Mouse (Mus musculus) megakaryocyte, embryonic 14.5 days (primary cell): ENCODE data around the gene Flna. TPM values are rescaled to one million over a fixed set of nuclear protein-coding genes. Genes with fewer than 3 reads are reported as not detected.
A peak's percentile ranks its signal among the peaks of the same experiment; 100 is the strongest.

Experiments
- H3K27me3 ChIP-seq: replicated peaks from 2 replicates; pipeline ENCODE3; 2012; ENCODE audit warnings: inconsistent platforms
- H3K36me3 ChIP-seq: replicated peaks from 2 replicates; pipeline ENCODE3; 2012; ENCODE audit warnings: low read length, inconsistent platforms, mixed read lengths
- H3K4me1 ChIP-seq: 2 replicates; pipeline ENCODE4 v1.6.1; 2012; ENCODE audit warnings: inconsistent platforms
- H3K4me3 ChIP-seq: replicated peaks from 2 replicates; pipeline ENCODE3; 2012; ENCODE audit warnings: moderate library complexity, mild to moderate bottlenecking, inconsistent platforms
- H3K9me3 ChIP-seq: 2 replicates; pipeline ENCODE4 v1.6.1; 2012; ENCODE audit warnings: inconsistent platforms
- FLI1 ChIP-seq: IDR thresholded peaks from 2 replicates; pipeline ENCODE4 v1.6.1; 2012; ENCODE audit warnings: low read length, inconsistent platforms, mixed read lengths
- GATA1 ChIP-seq: IDR thresholded peaks from 3 replicates; pipeline ENCODE4 v1.6.1; 2012; ENCODE audit warnings: mixed read lengths, low read length, inconsistent platforms, borderline replicate concordance
- polyA plus RNA-seq: library from polyadenylated mRNA; stranded (reverse); fragments of >175 nt; gene quantifications from 2 replicates; pipeline ENCODE4 v1.2.3, GENCODE M21; 2012; ENCODE audit warnings: low replicate concordance; ENCODE audit not compliant: insufficient read depth

Gene Flna
- 106 and 299 TPM in 2 replicates for polyA plus RNA-seq

DNA sequence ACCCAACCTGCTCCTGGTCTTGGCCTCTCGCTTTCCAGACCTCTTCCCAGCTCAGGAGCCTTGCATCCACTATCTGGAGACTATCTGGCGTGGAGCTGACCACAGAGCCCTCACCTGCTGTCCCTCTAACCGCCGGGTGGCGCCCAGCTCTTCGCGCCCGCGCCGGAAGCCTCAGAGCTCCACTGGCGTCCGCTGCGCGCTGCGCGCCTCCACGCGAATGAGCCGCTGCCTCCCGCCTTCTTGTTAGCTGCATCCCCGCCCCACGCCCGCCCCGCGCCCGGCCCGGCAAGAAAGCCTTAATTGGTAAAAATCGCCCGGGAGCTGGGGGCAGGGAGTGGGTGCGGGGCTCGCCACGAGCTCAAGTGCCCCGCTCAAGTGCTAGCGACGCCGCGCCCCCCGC, at the start of gene Flna:
Flna (minus strand) TSS at position 206 of the 400 bp plus-strand sequence.
- no peak for TF ChIP-seq FLI1
- no peak for TF ChIP-seq GATA1
- peaks cover 4% of the 10 kb centered on the region; the same call in 1 of the 2 replicates for H3K9me3 ChIP-seq
- H3K4me3 ChIP-seq, result peak within 1 kb of the TSS; percentile 92
- no peaks in the 10 kb centered on the region for H3K36me3 ChIP-seq
- H3K4me1 ChIP-seq, result peaks cover 20% of the 10 kb centered on the region
- H3K27me3 ChIP-seq, result peaks cover 13% of the 10 kb centered on the region

DNA sequence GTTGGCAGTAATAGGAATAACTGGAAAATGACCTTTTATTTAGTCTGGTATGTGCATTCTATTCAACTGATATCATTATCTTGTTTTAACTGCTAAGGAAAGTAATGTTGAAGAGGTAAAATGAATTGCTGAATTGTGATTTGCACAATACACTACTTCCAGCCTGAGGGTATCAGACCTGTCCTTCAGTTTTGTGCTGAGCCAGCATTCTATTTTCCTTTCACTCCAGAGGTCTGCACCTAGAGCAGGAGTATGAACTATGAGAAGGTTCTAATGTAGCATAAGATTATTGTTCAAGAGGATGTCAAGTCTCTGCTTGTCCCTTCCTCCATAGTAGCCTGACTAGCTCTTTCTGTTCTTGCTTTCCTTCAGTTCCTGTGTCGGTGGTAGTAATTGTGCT, 48.7 kb upstream of the Flna start:
- TF ChIP-seq FLI1 (no peak), GATA1 (no peak)
- H3K36me3 ChIP-seq, result peaks cover 50% of the 10 kb centered on the region

DNA sequence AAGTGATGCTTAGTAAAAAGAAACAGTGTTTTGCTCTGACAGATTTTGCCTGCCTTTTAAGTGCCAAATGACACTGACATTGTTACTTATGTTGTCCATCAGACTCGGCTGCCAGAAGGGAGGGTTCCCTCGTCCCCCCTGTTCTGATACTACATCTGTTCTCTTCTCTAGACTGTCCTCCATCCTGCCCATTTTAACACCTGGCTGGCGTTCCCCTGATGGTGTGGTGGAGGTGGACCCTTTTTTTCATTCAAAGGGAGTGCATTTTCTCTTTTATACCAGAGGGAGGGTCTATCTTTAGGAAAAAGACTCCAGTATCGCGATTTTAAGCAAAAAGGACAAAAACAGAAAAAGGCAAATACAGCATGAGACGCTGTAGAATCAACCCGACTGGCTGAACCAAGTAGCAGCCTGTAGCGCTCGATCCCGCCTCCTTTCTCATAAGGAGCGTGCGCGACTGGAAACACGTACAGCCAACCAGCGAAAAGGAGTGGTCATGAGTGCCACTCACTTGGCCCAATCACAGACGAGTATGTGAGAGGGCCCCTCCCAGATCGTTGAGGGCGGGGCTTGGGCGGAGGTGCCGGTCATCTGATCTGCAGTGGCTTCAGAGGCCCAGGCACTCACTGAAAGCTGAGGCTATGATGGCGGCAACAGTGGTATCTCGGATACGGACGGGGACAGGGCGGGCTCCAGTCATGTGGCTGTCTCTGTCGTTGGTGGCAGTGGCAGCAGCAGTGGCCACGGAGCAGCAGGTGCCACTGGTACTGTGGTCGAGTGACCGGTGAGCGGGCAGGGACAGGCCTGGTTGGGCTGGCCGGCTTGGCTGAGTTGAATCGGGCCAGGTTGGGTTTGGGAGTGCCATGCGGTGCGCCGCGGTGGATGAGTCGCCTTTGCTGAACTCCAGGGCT, 47.2 kb upstream of the Flna start, which contains the start of gene Atp6ap1:
Atp6ap1 (plus strand) TSS at position 560 of the 911 bp plus-strand sequence.
- Histone ChIP-seq H3K4me3 (peak within 1 kb of the TSS; percentile 97), H3K9me3 (0 out of 2 replicates have a peak, but pooled peaks cover 3% of the 10 kb centered on the region), H3K36me3 (peaks cover 35% of the 10 kb centered on the region), H3K4me1 (peaks cover 14% of the 10 kb centered on the region; the same call in 1 of the 2 replicates), H3K27me3 (peaks cover 11% of the 10 kb centered on the region)
- TF ChIP-seq GATA1 (no peak), FLI1 (no peak)

More for the DNA sequence above, 48.7 kb upstream of the Flna start:
- Histone ChIP-seq H3K27me3 (peaks cover 21% of the 10 kb centered on the region), H3K4me1 (peaks cover 14% of the 10 kb centered on the region; the same call in 1 of the 2 replicates), H3K4me3 (peak overlapping the region; percentile 7), H3K9me3 (0 out of 2 replicates have a peak, but pooled peaks cover 3% of the 10 kb centered on the region)

DNA sequence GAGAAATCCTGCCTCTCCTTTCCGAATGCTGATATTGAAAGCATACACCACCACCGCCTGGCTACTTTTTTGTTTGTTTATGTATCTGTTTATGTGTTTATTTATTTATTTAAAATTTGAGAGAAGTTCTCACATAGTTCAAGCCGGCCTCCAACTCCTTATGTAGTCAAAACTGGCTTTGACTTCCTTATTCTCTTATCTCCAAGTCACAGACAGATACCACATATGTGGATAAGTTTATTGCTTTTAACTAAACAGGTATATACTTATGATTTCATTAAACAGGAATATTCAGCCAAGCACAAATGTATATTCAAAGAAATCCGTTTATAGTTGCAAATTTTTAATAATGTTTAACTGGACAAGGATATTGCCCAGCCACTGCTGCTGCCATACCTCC, 43.8 kb upstream of the Flna start:
- H3K27me3 ChIP-seq, result peaks cover 12% of the 10 kb centered on the region
- H3K36me3 ChIP-seq, result peaks cover 22% of the 10 kb centered on the region

DNA sequence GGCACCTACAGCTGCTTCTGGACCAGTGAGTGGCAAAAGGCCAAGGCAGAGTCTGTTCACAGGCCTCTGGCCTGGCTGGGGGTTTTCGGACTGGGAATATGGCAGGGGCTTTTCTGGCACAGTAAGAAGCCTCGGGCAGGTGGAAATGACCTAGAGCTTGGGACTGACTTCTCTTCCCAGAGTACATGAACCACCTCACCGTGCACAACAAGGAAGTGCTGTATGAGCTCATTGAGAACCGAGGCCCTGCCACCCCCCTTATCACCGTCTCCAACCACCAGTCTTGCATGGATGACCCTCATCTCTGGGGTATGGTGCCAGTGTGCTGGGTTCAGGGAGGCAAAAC, 33.4 kb upstream of the Flna start:
- Histone ChIP-seq H3K4me3 (peak overlapping the region; percentile 95), H3K4me1 (peaks cover 19% of the 10 kb centered on the region), H3K9me3 (no peaks in the 10 kb centered on the region), H3K36me3 (peaks cover 36% of the 10 kb centered on the region), H3K27me3 (peaks cover 19% of the 10 kb centered on the region)
- TF ChIP-seq FLI1 (no peak), GATA1 (no peak)

More for the DNA sequence above, 43.8 kb upstream of the Flna start:
- Histone ChIP-seq H3K4me3 (no peak overlapping the region), H3K4me1 (peaks cover 6% of the 10 kb centered on the region; the same call in 1 of the 2 replicates), H3K9me3 (0 out of 2 replicates have a peak, but pooled peaks cover 3% of the 10 kb centered on the region)
- TF ChIP-seq FLI1 (no peak), GATA1 (no peak)

DNA sequence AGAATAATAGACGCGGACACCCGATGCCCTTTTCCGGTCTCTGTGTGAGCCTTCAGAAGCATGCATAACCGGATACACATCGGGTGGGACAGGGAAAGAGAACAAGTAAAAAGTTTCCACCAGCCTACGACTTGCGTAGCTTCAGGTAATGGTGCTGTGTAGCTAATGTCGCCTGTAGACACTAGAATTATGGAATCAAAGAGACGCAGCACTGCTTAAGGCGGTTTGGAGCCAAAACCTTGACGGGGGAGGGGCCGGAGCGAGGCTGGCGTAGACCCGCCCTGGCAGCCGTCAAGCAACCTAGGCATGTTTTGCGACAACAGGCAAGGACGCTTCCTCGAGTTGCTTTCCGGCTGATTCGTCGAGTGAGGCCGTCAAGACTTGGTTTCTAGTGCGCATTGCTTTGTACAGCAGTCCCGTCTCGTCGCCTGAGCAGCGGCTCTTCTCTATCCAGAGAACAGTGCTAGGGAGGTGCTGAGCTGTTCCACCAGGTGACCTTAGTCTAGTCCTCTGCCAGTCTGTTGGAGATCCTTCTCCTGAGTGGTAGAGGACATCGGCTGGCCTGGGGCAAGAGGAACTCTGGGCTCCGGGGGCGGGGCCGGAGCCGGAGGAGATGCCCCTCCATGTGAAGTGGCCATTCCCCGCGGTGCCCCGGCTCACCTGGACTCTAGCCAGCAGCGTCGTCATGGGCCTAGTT, 32.9 kb upstream of the Flna start:
- Histone ChIP-seq H3K4me3 (peak overlapping the region; percentile 95), H3K27me3 (peaks cover 19% of the 10 kb centered on the region), H3K4me1 (peaks cover 21% of the 10 kb centered on the region), H3K36me3 (peaks cover 31% of the 10 kb centered on the region), H3K9me3 (no peaks in the 10 kb centered on the region)
- no peak for TF ChIP-seq FLI1
- no peak for TF ChIP-seq GATA1

DNA sequence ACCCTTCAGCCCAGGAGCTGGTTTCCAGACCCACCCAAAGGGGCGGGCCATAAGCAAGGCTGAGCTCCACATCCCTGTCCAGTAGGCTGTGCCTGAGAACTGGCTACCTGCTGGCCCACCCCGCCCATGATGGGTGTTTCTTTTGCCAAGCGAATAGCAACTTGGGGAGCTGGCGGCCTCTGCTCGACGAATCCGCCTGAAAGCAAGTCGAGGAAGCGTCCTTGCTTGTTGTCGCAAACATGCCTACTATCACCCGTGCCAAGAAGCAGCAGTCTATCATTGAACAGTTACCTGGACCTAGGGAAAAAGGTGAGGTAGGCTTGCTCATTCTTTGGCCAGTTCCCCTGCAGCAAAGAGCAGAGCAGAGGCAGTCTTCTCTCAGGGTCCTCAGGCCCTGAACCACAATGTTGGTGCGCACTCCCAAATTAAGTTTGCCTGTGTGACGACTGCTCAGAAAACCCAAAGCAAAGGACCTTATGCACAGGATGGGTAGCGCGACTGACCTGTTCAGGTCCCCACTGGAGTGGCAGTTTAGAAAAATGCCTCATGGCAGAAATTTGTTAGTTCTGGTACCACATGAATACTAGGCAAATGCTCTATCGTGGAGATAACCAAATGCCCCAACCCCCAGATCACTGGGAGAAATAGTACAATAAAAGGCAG, 32.2 kb upstream of the Flna start, which contains the start of the genes Taz and Dnase1l1:
Taz (plus strand) TSS at position 181 of the 663 bp plus-strand sequence.
Dnase1l1 (minus strand) TSS at position 606 of the 663 bp plus-strand sequence.
- Histone ChIP-seq H3K4me3 (peak within 1 kb of the TSS; percentile 95), H3K9me3 (no peaks in the 10 kb centered on the region)
- TF ChIP-seq GATA1 (no peak), FLI1 (no peak)

DNA sequence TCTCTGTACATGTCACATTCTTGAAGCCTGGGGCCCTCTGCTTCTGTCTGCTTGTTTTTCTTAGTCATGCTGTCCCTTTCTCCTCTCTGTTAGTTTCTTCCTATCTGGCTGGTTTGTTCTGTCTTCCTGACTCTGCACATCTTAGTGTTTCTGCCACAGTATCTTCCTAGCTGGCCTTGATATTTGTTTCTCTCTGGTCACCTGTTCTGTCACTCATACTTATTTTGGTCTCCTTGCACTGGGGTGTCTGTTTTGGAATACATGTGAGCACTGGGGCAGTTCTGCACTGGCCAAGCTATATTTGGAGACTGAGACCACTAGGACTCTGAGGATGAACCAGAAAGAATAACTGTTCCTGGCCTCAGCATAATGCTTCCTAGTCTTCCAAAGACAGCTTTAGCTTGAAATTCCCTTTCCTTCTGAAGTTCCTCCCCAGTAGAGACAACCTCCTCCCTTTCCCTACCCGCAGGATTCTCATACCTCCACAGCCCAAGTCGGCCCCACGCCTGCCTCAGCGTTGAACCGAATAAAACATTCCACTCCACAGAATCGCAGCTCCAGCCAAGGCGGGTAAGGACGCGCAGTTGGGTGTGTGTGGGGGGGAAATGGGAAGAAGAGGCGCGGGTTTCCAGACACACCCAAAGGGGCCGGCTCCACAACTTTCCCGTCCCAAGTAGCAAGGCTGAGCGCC, 31.6 kb upstream of the Flna start:
- H3K4me1 ChIP-seq, result peaks cover 24% of the 10 kb centered on the region
- no peak for TF ChIP-seq FLI1
- no peak for TF ChIP-seq GATA1
- peaks cover 36% of the 10 kb centered on the region for H3K36me3 ChIP-seq
- peak overlapping the region; percentile 95 for H3K4me3 ChIP-seq
- H3K27me3 ChIP-seq, result peaks cover 21% of the 10 kb centered on the region
- H3K9me3 ChIP-seq, result no peaks in the 10 kb centered on the region

More for the DNA sequence above, 32.2 kb upstream of the Flna start, which contains the start of the genes Taz and Dnase1l1:
- H3K4me1 ChIP-seq, result peaks cover 23% of the 10 kb centered on the region
- H3K27me3 ChIP-seq, result peaks cover 20% of the 10 kb centered on the region
- H3K36me3 ChIP-seq, result peaks cover 32% of the 10 kb centered on the region
